Mouse (Mus musculus) lung, adult 2 months (tissue): Measurements from ENCODE around the gene Tgfbr1.

Experiments
- CTCF ChIP-seq: fragments of 200-500 bp; IDR thresholded peaks from 2 replicates; pipeline ENCODE4 v1.5.1; 2011; ENCODE audit warnings: mild to moderate bottlenecking, low read length, control low read depth; ENCODE audit not compliant: insufficient read depth
- POLR2A ChIP-seq: fragments of 200-500 bp; IDR thresholded peaks from 2 replicates; pipeline ENCODE4 v1.6.1; 2011; ENCODE audit warnings: low read depth, mild to moderate bottlenecking, control low read depth, low read length, borderline replicate concordance; ENCODE audit errors: extremely low read depth

DNA sequence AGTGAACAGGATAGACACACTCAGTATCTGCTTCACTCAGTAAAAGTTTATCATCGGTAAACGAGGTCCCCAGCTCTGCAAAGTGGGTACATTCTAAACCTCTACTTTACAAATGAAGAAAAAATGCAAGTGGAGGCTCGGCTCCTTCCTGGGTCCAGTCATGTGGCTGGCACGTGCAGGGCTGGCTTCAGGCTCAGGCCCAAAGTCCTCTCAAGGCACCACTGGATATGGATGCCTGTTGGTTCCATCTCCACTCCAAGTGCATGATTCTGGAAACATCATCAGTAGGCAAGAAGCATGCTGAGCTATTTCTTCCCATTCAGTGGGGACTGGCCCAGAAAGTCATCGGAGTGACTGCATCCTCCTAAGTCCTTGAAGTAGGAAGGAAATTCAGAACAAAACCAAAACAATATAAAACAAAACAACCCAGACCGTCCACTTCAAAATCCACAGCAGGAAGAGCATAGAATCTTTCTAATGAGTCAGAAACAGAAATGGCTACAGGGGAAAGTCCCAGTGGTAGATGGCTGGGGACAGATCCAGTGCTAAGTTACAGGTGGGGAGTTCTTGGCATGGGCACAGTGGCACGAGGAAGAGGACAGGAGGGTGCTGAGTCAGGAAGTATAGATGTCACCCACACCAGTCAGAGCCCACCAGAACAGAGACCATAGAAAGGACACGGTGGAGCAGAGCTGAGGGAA is 39.2 kb upstream of the Tgfbr1 start:
- TF ChIP-seq CTCF (no peak), POLR2A (no peak)
